Mouse (Mus musculus) T-cell, adult 66 days (primary cell): ENCODE data around the gene Fem1b. TPM values are rescaled to one million over a fixed set of nuclear protein-coding genes. Genes with fewer than 3 reads are reported as not detected.

ENCODE experiments used
- total RNA-seq, 2 experiments: library from RNA; stranded (reverse); gene quantifications; 3 replicates in 1 of 2; 4 replicates in 1 of 2; pipeline ENCODE4 v1.2.4; 2023

The Fem1b gene
- 10 to 100 TPM; 21.0 to 22.7 TPM for total RNA-seq

DNA sequence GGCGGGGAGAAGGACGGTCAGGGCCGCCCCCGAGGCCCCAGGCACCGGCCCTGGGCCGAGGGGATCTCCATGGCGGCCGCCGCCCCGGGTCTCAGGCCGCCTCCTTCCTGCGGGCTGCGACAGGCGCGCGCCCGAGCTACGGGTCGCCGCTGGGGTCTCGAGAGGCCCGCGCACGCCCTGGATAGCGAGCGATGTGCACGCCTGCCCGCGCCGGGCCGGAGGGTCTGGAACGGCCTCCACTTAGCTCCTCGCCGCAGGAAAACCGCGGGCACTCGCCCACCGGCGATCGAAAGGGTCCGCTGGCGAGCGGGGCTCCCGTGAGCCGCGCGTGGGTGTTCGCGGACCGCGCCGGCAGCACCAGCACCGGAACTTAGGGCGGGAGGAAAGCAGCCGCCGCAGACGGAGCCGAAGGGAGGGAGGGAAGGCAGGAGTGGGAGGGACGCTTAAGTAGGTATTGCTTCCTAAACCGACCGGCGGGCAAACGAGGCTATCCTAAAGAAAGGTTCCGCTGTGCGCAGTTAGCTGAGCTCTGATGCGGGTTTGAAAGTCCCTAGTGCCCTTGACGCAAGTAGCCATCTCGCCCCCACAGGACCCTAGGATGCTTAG is at the start of gene Fem1b:
Fem1b (minus strand) TSS at position 419 of the 606 bp plus-strand sequence.

DNA sequence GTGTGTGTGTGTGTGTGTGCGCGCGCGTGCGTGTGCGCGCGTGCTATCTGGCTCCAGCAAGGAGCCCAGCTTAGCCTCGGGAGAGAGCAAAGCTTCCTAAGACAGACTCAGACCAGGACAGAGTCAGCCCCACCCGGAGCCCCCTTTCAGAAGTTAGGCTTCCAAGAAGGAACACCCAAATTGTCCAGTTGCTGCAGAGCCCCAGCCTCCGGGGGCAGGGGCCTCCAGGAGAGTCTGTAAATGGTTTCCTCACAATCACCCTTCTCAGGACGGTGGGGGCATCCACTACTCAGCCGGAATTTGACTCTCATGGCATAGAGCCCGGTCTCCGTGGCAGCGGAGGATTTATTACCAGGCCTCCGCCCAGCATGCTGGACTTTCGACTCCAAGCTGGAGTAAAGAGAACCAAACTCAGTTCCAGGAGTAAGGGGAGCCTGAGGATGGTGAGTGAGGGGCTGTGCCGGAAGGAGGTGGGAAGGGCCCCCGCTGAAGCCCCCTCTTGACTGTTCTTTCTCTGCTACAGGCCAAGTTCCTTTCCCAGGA is 46.1 kb upstream of the Fem1b start, which contains the start of gene Calml4:
Calml4 (plus strand) TSS at position 362 of the 543 bp plus-strand sequence.

DNA sequence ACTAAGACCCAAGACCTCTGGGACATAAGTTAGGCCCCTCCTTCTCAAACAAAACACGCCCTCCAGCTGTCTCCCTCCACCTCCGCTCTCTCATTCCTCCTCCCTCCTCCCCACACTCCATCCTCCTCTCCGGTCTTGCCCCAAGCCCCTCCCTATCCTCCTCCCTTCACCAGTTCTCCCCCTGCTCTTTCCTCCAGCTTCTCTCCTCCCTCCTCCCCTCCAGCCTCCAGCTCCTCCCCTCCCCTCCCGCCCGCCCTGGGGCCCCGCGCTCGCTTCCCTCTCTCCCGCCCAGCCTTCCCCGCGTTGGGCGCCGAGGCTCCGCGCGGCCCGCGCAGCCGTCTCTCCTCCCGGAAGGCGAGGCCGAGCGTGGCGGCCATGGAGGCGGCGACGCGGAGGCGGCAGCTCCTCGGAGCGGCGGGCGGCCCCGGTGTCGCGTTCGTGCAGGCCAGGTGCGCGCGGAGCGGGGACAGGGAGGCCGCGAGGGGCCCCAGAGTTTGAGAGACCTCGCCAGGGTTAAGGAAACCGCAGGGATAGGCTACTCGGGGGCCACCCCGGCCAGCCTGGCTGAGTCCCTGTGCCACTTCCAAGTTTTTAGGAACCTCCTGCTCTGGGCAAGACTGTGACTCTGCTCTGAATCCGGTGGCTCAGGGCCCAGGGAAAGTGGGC is 26.9 kb upstream of the Fem1b start, which contains the start of gene Cln6:
Cln6 (plus strand) TSS at position 280 of the 666 bp plus-strand sequence.

Other genes starting within 250 kb of the Fem1b start
- gene Itga11, start 134.1 kb downstream of the Fem1b start, total RNA-seq: not detected
- gene Cln6, start 26.9 kb upstream of the Fem1b start, total RNA-seq: 10 to 100 TPM; 18.0 to 19.6 TPM
- gene Calml4, start 46.1 kb upstream of the Fem1b start, total RNA-seq: under 1 TPM in 1 of 2 experiments, not detected in 1; 0.38 TPM
- gene Pias1, start 176.0 kb upstream of the Fem1b start, total RNA-seq: 100 to 1,000 TPM; 110 to 112 TPM